34 mouse cellular contexts compared by ENCODE assay signal in genomic region chr4:76989961-76990360, GRCm38 (mm10).
"Had no signal": no experiment of that assay in that cellular context is flagged by ENCODE, and none has a peak within 500 bp of the region (broad histone marks: within the 10 kb centered on the region; RNA-seq: fewer than 3 reads in every experiment).

No protein-coding gene starts in this region.

- H3K4me1 ChIP-seq: heart, embryonic 10.5 days; heart, embryonic 12.5 days; heart, embryonic 13.5 days; heart, embryonic 15.5 days; hindbrain, embryonic 10.5 days; hindbrain, embryonic 12.5 days; hindbrain, embryonic 13.5 days; hindbrain, embryonic 15.5 days; intestine, embryonic 15.5 days; kidney, embryonic 15.5 days had no signal

- H3K9me3 ChIP-seq: heart, embryonic 10.5 days; heart, embryonic 12.5 days; heart, embryonic 13.5 days; heart, embryonic 15.5 days; hindbrain, embryonic 10.5 days; hindbrain, embryonic 12.5 days; hindbrain, embryonic 13.5 days; hindbrain, embryonic 15.5 days; intestine, embryonic 15.5 days; kidney, embryonic 15.5 days had no signal

- H3K27ac ChIP-seq: heart, embryonic 10.5 days; heart, embryonic 13.5 days; heart, embryonic 15.5 days; hindbrain, embryonic 10.5 days; hindbrain, embryonic 12.5 days; hindbrain, embryonic 13.5 days; hindbrain, embryonic 14.5 days; hindbrain, embryonic 15.5 days; hindbrain, postnatal 0 days; intestine, embryonic 15.5 days; kidney, embryonic 15.5 days; kidney, postnatal 0 days; layer of hippocampus, adult 2 months had no signal

- ATAC-seq: hindbrain, embryonic 16.5 days; hindbrain, postnatal 0 days; inflammation-experienced regulatory T-cells, adult 6 months; intestine, embryonic 15.5 days; intestine, embryonic 16.5 days; intestine, postnatal 0 days had no signal

- H3K27me3 ChIP-seq: heart, embryonic 12.5 days; heart, embryonic 13.5 days; heart, embryonic 15.5 days; hindbrain, embryonic 12.5 days; hindbrain, embryonic 13.5 days; hindbrain, embryonic 15.5 days; intestine, embryonic 15.5 days; kidney, embryonic 15.5 days had no signal

- H3K4me3 ChIP-seq: heart, embryonic 10.5 days; heart, embryonic 12.5 days; heart, embryonic 13.5 days; heart, embryonic 15.5 days; hindbrain, embryonic 10.5 days; hindbrain, embryonic 12.5 days; hindbrain, embryonic 13.5 days; hindbrain, embryonic 15.5 days; intestine, embryonic 15.5 days; kidney, embryonic 15.5 days; layer of hippocampus, adult 2 months had no signal

- DNase-seq: heart, postnatal 10 days; heart, postnatal 14 days; heart, postnatal 36 days; heart, postnatal 4 days; kidney, adult 11 months; kidney, adult 18-20 months; kidney, adult 2 months; kidney, adult 8-10 months; kidney, adult 9 months; kidney, postnatal 10 days; kidney, postnatal 14 days; kidney, postnatal 25 days; kidney, postnatal 36 days; kidney, postnatal 4 days; layer of hippocampus, adult 9-11 months; layer of hippocampus, postnatal 36 days had no signal

- H3K36me3 ChIP-seq: heart, embryonic 10.5 days; heart, embryonic 12.5 days; heart, embryonic 13.5 days; heart, embryonic 15.5 days; hindbrain, embryonic 10.5 days; hindbrain, embryonic 12.5 days; hindbrain, embryonic 13.5 days; hindbrain, embryonic 15.5 days; intestine, embryonic 15.5 days; kidney, embryonic 15.5 days had no signal
